Mouse (Mus musculus) heart, adult 2 months (tissue): Measurements from ENCODE around the gene Klhl31.
A peak's percentile ranks its signal among the peaks of the same experiment; 100 is the strongest.

Source experiments
- CTCF ChIP-seq: fragments of 200-600 bp; IDR thresholded peaks from 2 replicates; pipeline ENCODE4 v1.8.1; 2022; ENCODE audit warnings: antibody characterized with exemption, mild to moderate bottlenecking, moderate library complexity
- POLR2A ChIP-seq: fragments of 200-500 bp; IDR thresholded peaks from 2 replicates; pipeline ENCODE4 v1.6.1; 2011; ENCODE audit warnings: mild to moderate bottlenecking, low read depth, low read length, control low read depth; ENCODE audit not compliant: insufficient read depth

DNA sequence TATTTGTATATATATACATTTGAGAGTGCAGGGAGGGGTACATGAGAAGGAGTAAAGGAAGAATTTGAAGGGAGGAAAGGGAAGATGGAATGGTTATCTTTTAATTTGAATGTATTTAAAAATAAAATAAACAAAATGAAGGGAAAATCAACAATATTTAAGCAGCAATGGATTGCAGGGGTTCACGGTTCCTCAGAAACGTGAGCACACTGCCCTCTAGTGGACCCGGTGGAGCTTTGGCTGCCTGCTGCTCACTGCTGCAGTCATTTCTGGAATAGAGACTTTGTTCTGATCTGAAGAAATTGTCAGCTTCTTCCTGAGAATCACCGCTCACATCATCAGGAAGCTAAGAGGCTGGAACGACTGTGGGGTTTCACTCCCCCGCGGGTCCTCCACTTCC is 28.5 kb upstream of the Klhl31 start:
- TF ChIP-seq CTCF = peak; percentile 67
- no peak for TF ChIP-seq POLR2A
